Mouse (Mus musculus) embryonic stem cell, embryonic (primary cell): Measurements from ENCODE around the gene Rbm8a.

Source experiments
- CTCF ChIA-PET, 4 experiments: fragments of 300-600 bp in 2 of 4; fragments of 350-600 bp in 2 of 4; sonication (Branson Sonifier 250); formaldehyde crosslinking; loops; one replicate each; lab custom pipeline; 2022; ENCODE audit warnings: inconsistent platforms in 2 of 4; lab: Charles Lee
- POLR2A ChIA-PET, 4 experiments: fragments of 300-600 bp in 2 of 4; fragments of 350-600 bp in 2 of 4; sonication (Branson Sonifier 250); formaldehyde crosslinking; loops; one replicate each; lab custom pipeline; 2022; ENCODE audit warnings: antibody characterized with exemption in 4 of 4, inconsistent platforms in 1 of 4; lab: Charles Lee

The Rbm8a gene

DNA sequence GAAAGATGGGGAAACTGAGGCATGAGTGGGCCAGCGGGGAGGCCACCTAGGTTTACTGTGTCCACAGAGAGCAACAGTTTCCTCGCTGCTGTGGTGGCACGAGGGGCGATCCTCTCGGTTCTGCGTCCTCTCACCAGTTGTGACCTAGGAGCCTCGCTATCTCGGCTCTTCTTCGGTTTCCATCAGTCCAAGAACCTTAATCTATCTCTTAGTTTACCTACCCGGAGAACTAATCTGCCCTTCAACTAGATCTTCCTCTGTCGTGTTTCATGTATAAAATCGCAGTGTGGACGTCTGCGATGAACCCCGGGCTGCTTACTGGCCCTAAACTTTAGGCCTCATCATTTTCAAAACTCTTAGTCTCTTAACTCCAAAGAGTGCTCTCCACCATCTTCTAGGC is 6.2 kb downstream of the Rbm8a start:
- ChIA-PET CTCF (interaction anchor here in 2 of 4 experiments (0.6 to 1.0 kb wide), 2 partner anchors 42 to 112 kb away, joined by 3 read pairs; partner anchors contain the start of gene Polr3gl (in 1 of the 2)), POLR2A (interaction anchor here (0.5 to 3.9 kb wide), 21 partner anchors 10 to 180 kb away, joined by 3 to 16 read pairs (median 4); partner anchors contain the start of genes Gm16253 (in 3 of the 4), Ankrd34a (in 1 of the 4), Ankrd35 (in 1 of the 4) and Itga10 (in 1 of the 4))

DNA sequence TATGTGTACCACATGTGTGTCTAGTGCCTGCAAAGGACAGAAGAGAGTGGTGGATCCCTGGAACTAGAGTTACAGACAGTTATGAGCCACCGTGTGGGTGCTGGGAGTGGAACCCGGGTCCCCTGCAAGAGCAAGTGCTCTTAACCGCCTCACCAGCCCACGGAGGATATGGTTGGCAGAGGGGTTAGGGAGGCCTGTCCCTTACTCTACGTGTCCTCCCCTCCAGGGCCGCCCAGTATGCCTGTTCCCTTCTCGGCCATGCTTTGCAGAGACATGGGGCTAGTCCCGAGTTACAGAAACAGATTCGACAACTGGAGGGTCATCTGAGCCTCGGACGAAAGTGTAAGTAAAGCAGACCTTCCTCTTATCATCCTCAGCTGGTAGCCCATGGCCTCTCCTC is 6.7 kb downstream of the Rbm8a start:
- CTCF ChIA-PET = interaction anchor here in 1 of 4 experiments (0.5 to 1.1 kb wide), 2 partner anchors 86 to 546 kb away, joined by 3 read pairs; no protein-coding TSS in a partner anchor
- POLR2A ChIA-PET = interaction anchor here in 2 of 4 experiments (0.9 to 3.9 kb wide), 4 partner anchors 10 to 79 kb away, joined by 3 to 16 read pairs (median 4); partner anchors contain the start of genes Itga10 (in 1 of the 2), Lix1l (in 1 of the 2), Polr3gl (in 1 of the 2) and Txnip (in 1 of the 2)

DNA sequence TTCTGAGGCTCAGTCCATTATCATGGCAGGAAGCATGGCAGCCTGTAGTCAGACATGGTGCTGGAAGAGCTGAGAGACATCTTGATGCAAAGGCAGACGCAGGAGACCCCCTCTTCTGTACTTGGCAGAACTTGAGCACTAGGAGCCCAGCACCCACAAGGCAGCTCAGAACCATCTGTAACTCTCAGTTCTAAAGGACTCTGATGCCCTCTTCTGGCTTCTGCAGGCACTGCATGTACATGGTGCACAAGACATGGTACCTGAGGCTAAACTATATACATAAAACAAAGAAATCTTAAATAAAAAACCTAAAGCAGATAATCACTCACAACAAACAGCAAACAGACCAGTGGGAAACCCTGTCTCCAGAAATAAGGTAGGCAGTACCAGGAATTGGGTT is 9.5 kb downstream of the Rbm8a start:
- ChIA-PET POLR2A (interaction anchor here (0.6 to 3.8 kb wide), 33 partner anchors 8 to 198 kb away, joined by 3 to 29 read pairs (median 4); partner anchors contain the start of genes Rbm8a (in 3 of the 4), Gm16253 (in 1 of the 4), Polr3gl (in 1 of the 4) and Txnip (in 1 of the 4)), CTCF (interaction anchor here (0.6 to 2.1 kb wide), 51 partner anchors 9 to 361 kb away, joined by 3 to 17 read pairs (median 4); partner anchors contain the start of genes Polr3gl (in 3 of the 4), Rbm8a (in 2 of the 4), Ankrd35 (in 1 of the 4) and Gm16253 (in 1 of the 4))

DNA sequence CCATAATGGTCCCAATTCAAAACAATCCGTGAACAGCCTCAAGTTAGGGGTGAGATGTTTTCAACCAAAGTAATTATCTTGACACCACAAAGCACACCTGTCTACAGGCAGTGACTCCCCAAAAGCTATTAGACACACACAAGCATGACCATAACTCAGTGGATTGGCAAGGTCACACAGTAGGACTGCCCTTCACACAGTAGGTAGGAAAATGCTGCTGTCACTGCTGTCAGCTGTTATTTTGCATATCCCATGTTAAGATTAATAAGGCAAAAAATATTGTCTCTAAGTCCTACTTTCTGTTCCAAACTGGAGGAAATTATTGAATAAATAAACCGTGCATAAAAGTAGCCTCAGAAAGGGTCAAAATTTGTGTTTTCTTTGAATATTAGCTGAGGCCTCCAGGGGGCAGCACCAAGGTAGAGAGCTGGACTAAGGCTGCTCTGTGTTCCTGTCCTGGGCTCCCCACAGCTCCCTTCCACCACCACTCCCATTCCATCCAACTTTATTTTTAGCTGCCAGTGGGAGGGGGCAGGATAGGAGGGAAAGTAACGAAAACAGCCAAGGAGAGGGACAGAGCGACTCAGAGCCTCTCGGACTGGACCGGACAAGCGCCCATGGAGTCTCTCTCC is 15.4 kb downstream of the Rbm8a start, which contains the start of gene Itga10:
Itga10 (plus strand) TSS at position 567 of the 632 bp plus-strand sequence.
- POLR2A ChIA-PET = interaction anchor here in 3 of 4 experiments (0.5 to 3.8 kb wide), 26 partner anchors 9 to 120 kb away, joined by 3 to 32 read pairs (median 4); partner anchors contain the start of genes Rbm8a (in 3 of the 3), Gm16253 (in 2 of the 3), Pias3 (in 2 of the 3) and Gm42957 (in 1 of the 3)
- CTCF ChIA-PET = interaction anchor here (0.5 to 4.4 kb wide), 58 partner anchors 8 to 760 kb away, joined by 3 to 29 read pairs (median 4); partner anchors contain the start of genes Nudt17 (in 3 of the 4), Polr3gl (in 3 of the 4), Ankrd35 (in 2 of the 4) and Gm16253 (in 2 of the 4)

DNA sequence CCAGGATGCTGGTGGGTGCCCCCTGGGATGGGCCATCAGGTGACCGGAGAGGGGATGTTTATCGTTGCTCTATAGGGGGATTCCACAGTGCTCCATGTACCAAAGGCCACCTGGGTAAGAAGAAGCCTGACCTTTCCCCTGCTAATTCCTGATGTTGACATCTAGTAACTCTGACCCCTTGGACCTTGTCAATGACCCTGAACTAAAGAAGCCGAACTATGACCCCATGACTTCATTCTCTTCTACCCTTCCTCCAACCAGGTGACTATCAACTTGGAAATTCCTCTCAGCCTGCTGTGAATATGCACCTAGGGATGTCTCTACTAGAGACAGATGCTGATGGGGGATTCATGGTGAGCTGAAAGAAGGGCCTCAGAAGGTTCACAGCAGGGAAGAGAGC is 17.6 kb downstream of the Rbm8a start:
- ChIA-PET POLR2A (interaction anchor here in 2 of 4 experiments (1.0 to 2.9 kb wide), 9 partner anchors 8 to 146 kb away, joined by 3 to 16 read pairs (median 3); partner anchors contain the start of genes Gm42957 (in 1 of the 2) and Pex11b (in 1 of the 2)), CTCF (interaction anchor here in 1 of 4 experiments (0.6 to 2.5 kb wide), 5 partner anchors 8 to 102 kb away, joined by 3 to 5 read pairs (median 3); partner anchors contain the start of gene Nudt17)

DNA sequence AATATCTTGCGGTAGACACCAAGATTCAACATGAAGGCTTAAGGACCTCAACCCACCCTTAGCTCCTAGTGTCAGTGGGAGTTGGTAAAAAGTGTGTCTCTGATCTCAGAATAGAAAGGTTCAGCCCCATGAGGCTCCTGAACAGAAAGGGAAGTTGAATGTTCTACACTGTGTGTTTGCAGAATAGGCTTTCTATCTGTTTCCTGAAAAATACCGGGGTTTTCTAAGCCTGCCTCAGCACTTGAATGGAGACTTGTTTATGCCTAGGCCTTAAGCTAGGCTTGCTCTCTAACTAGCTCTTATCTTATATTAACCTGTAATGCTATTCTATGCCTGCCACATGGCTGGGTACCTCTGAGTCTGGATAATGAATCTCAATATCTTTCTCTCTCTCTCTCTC is 31.2 kb downstream of the Rbm8a start:
- POLR2A ChIA-PET = interaction anchor here in 3 of 4 experiments (0.7 to 2.5 kb wide), 12 partner anchors 9 to 83 kb away, joined by 3 to 10 read pairs (median 4); partner anchors contain the start of genes Ankrd35 (in 1 of the 3), Polr3c (in 1 of the 3) and Rnf115 (in 1 of the 3)
- CTCF ChIA-PET = interaction anchor here in 2 of 4 experiments (0.6 to 1.0 kb wide), 3 partner anchors 15 to 69 kb away, joined by 3 to 13 read pairs (median 3); no protein-coding TSS in a partner anchor

DNA sequence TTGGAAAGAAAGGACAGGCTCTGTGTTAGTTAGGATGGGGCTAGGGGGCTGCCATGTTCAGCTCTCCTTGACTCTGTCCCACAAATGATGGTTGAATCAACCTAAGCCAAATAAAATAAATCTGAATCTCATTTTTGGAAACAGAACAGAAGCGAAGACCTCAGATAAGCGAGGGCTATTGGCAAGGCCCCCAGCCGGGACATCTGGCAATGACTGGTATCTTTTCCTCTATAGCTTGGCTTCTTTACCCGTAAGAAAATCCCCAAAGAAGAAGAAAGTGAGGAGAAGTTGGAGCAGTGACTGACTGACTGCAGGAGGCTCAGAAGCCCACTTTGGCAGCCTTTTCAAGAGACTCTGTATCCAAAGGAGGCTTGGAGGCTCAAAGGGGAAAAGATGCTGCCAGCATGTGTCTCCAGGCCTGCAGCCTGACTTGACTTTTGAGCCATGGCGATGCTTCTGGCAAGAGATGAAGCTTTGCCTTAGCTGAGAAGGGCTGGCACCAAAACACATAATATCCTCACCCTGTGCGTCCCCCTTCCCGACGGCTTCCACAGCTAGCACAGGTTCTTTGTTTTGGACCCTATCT is 33.1 kb downstream of the Rbm8a start:
- POLR2A ChIA-PET = interaction anchor here (0.6 to 3.4 kb wide), 41 partner anchors 7 to 674 kb away, joined by 3 to 28 read pairs (median 4); partner anchors contain the start of genes Nudt17 (in 3 of the 4), Itga10 (in 2 of the 4), Pias3 (in 2 of the 4) and Gm42957 (in 1 of the 4)
- CTCF ChIA-PET = interaction anchor here (0.6 to 2.1 kb wide), 47 partner anchors 10 to 160 kb away, joined by 3 to 29 read pairs (median 5); partner anchors contain the start of genes Itga10 (in 3 of the 4), Nudt17 (in 3 of the 4), Pias3 (in 2 of the 4) and Polr3gl (in 2 of the 4)

DNA sequence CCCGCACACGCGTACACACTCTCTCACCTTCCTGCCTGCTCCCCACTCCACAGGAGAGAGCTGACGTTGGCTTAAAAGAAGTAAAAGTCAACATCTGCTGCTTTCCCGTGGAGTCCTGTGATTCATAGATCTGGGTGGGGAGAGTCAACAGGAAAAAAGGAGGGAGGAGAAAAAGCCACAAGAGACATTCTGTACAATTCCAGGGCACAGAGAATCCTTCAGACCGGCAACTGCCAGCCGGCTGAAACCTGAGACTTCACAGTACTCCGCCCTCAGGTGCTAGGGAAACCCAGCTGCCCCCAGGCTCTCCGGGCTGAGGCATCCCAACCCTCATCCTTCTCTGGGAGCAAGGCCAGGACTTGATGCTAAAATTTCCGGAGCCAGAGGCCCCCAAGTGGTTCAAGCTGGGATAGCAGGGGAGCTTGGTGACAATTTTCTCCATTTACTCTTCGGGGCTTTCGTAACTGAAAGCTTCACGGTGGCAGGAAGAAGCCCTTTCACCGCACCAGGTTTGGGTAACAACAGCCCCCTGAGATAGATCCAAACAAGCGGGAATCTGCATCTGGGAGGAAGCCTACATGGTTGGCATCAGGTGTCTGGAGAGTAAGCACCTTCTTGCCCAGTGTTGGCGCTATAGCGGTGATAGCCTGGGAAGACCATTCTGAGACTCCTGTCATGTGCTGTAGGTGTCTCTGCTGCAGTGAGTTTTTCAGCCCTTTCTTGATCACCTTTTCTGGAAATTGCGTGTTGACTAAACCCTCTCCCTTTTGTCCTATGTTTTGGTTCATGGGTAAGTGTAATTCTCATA is 33.9 kb downstream of the Rbm8a start:
- POLR2A ChIA-PET = interaction anchor here (0.5 to 3.4 kb wide), 69 partner anchors 8 to 675 kb away, joined by 3 to 28 read pairs (median 4); partner anchors contain the start of genes Nudt17 (in 4 of the 4), Pias3 (in 3 of the 4), Rbm8a (in 3 of the 4) and Gm16253 (in 2 of the 4)
- CTCF ChIA-PET = interaction anchor here (0.5 to 2.1 kb wide), 81 partner anchors 9 to 337 kb away, joined by 3 to 29 read pairs (median 5); partner anchors contain the start of genes Nudt17 (in 4 of the 4), Itga10 (in 3 of the 4), Polr3gl (in 3 of the 4) and Ankrd34a (in 2 of the 4)

DNA sequence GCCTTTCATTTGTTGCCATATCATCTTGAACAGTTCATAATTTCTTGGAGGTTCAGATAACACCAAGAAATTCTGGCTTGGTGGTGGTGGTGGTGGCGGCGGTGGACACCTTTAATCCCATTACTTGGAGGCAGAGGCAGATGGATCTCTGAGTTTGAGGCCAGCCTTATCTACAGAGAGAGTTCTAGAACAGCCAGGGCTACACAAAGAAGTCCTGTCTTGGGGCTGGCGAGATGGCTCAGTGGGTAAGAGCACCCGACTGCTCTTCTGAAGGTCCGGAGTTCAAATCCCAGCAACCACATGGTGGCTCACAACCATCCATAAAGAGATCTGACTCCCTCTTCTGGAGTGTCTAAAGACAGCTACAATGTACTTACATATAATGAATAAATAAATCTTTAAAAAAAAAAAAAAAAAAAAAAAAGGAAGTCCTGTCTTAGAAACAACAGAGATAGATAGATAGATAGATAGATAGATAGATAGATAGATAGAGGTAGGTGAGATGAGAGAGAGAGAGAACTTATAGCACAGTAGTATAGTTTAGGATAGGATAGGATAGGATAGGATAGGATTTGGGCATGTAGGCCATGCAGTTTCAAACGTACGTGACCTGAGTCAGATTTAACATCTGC is 36.1 kb downstream of the Rbm8a start:
- POLR2A ChIA-PET = interaction anchor here in 2 of 4 experiments (0.7 to 1.3 kb wide), 4 partner anchors 26 to 196 kb away, joined by 3 to 5 read pairs (median 4); partner anchors contain the start of gene Nudt17 (in 1 of the 2)
- CTCF ChIA-PET = interaction anchor here in 3 of 4 experiments (0.8 to 2.0 kb wide), 6 partner anchors 15 to 405 kb away, joined by 3 to 15 read pairs (median 4); no protein-coding TSS in a partner anchor

DNA sequence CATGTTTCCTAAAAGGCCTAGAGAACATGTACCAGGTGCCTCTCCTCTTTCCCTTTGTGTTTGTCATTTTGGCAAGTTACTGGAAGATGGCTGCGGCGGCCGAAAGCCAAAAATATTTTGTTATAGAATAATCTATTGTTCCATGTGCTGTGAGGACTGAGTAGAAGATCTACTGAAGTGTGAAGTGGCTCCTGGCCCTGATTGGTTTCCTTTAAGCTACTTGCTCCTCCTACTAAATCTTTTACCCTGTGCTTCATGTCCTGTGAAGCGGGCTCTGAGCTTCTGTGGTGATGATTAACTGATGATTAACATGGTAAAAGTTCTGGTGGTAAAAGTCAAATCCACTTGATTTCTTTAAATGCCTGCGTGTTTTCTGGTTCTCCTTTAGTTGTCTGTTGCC is 37.2 kb downstream of the Rbm8a start:
- ChIA-PET CTCF (interaction anchor here (0.6 to 2.6 kb wide), 23 partner anchors 9 to 110 kb away, joined by 3 to 19 read pairs (median 4); partner anchors contain the start of genes Nudt17 (in 3 of the 4), Itga10 (in 1 of the 4), Pias3 (in 1 of the 4) and Polr3gl (in 1 of the 4)), POLR2A (interaction anchor here in 2 of 4 experiments (0.7 to 2.5 kb wide), 12 partner anchors 9 to 41 kb away, joined by 3 to 15 read pairs (median 4); partner anchors contain the start of genes Pias3 (in 2 of the 2), Nudt17 (in 1 of the 2) and Rbm8a (in 1 of the 2))

DNA sequence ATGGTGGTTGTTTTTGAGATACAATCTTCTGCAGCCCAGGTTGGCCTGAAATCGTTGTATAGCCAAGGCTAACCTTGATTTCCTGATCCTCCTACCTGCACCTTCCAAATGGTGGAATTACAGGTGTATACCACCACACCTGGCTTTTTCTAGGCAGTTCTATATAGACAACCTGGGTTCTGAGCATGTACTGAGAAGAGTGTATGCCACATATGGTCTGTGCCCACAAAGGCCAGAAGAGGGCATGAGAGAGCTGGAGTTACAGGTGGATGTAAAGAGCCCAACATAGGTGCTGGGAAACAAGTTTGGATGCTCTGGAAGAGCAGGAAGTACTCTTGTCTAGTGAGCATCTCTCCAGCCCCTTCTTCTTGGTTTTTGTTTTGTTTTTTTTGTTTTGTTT is 37.6 kb downstream of the Rbm8a start:
- CTCF ChIA-PET = interaction anchor here (0.5 to 2.6 kb wide), 30 partner anchors 8 to 165 kb away, joined by 3 to 19 read pairs (median 4); partner anchors contain the start of genes Nudt17 (in 3 of the 4), Itga10 (in 2 of the 4), Pias3 (in 1 of the 4) and Polr3gl (in 1 of the 4)

DNA sequence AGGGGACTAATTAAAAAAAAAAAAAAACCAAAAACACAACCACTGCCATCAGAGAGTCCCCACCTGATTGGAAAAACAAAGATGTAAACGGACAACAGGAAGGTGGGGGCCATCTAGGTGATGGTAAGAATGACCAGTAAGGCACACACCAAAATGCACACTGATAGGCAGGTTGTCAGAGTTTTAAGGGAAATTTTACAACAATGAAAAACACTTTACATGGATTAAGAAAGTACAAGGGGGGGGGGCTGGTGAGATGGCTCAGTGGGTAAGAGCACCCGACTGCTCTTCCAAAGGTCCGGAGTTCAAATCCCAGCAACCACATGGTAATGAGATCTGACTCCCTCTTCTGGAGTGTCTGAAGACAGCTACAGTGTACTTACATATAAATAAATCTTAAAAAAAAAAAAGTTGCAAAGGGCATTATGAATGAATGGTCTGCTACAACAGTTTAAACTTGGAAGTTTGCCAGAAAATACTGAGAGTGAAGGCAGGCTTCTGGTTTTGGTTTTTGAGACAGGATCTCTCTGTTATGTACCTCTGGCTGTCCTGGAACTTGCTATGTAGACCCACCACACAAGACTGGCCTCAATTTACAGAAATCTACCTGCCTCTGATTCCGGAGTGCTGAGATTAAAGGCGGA is 38.8 kb downstream of the Rbm8a start:
- CTCF ChIA-PET = interaction anchor here (0.6 to 2.6 kb wide), 9 partner anchors 16 to 40 kb away, joined by 4 to 19 read pairs (median 6); partner anchors contain the start of gene Nudt17 (in 2 of the 4)

More for the DNA sequence above, 37.6 kb downstream of the Rbm8a start:
- POLR2A ChIA-PET = interaction anchor here (0.6 to 2.5 kb wide), 15 partner anchors 9 to 41 kb away, joined by 3 to 15 read pairs (median 3); partner anchors contain the start of genes Nudt17 (in 3 of the 4), Pias3 (in 2 of the 4) and Rbm8a (in 1 of the 4)

DNA sequence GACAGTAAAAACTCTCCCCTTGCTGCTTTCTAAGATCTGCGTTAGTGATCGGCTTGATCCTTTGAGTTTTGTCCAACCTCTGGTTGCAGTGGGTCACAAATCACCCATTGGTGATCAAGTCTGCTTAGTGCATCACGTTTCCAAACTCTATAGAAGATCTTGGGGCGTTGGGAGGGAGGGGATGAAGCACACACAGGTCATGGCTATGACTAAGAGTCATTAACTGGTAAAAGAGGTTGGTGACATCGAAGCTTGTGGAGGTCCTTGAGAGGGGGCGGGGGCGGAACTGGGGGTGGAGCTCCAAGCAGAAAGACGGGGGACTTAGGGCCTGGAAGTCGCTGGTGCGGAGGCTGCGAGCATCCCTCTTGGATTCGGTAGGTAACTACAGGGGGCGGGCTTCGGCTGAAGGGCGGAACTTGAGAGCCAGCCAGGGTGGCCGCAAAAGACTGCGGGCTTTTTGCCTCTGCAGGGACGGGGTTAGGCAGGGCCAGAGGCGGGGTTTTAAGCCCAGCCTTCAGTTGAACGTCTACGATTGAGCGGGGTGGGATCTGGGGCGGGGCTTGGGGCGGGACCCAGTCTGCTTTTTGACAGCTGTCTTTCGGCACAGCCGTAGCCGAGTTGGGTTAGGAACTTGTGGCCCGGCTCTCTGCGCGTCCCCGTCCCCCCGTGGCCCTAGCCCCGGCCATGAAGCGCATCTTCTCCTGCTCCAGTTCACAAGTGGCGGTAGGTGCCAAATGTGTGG is 40.2 kb downstream of the Rbm8a start, which contains the start of gene Ankrd35:
Ankrd35 (plus strand) TSS at position 405 of the 742 bp plus-strand sequence.
- POLR2A ChIA-PET = interaction anchor here (0.6 to 18.1 kb wide), 33 partner anchors 8 to 392 kb away, joined by 3 to 317 read pairs (median 5); partner anchors contain the start of genes Pias3 (in 4 of the 4), Gm16253 (in 2 of the 4), Nudt17 (in 2 of the 4) and Gm42957 (in 1 of the 4)

More for the DNA sequence above, 38.8 kb downstream of the Rbm8a start:
- POLR2A ChIA-PET = interaction anchor here in 3 of 4 experiments (0.7 to 2.5 kb wide), 9 partner anchors 12 to 92 kb away, joined by 3 to 15 read pairs (median 5); partner anchors contain the start of genes Nudt17 (in 3 of the 3), Pias3 (in 2 of the 3) and Gm16253 (in 1 of the 3)

More for the DNA sequence above, 40.2 kb downstream of the Rbm8a start, which contains the start of gene Ankrd35:
- CTCF ChIA-PET = interaction anchor here in 3 of 4 experiments (0.5 to 2.1 kb wide), 23 partner anchors 10 to 38 kb away, joined by 3 to 17 read pairs (median 5); partner anchors contain the start of genes Nudt17 (in 2 of the 3), Itga10 (in 1 of the 3) and Pias3 (in 1 of the 3)
